In genomic region chr10:99592220-99592619, GRCm38 (mm10) we compare ENCODE assay signal across 8 mouse cellular contexts.
DNase-seq lines count a peak whose midpoint lies in the region; ATAC-seq lines count a peak whose summit lies in the region.

No protein-coding gene starts in this region.

- peak overlapping the region; percentile 19; the same call in 1 of the 2 replicates for H3K4me2 ChIP-seq in heart, embryonic 16.5 days (ENCODE audit: low read depth, low read length)
- H3K4me2 ChIP-seq in heart, embryonic 11.5 days: no peak overlapping the region
- H3K4me2 ChIP-seq in hindbrain, embryonic 14.5 days (replicated peaks): no peak overlapping the region
- H3K4me2 ChIP-seq in neural tube, embryonic 15.5 days: peak overlapping the region; percentile 13; the same call in 1 of the 2 replicates

- peak; percentile 47 for DNase-seq in 416B (ENCODE audit: low read depth)
- peak; percentile 9 for DNase-seq in c-Kit-positive CD71-negative TER-119-negative erythroid progenitor cells, embryonic 14.5 days (ENCODE audit: low read depth)
- DNase-seq in hindbrain, embryonic 14.5 days (ENCODE audit: low spot score): no peak
- no peak for DNase-seq in lung, postnatal 25 days (ENCODE audit: low spot score)
- DNase-seq in heart, postnatal 25 days (ENCODE audit: low spot score): no peak

- peak; percentile 65 for ATAC-seq in heart, embryonic 16.5 days (replicated peaks; ENCODE audit: extremely low read depth, insufficient read depth, low FRiP score)
- ATAC-seq in heart, embryonic 11.5 days (replicated peaks; ENCODE audit: insufficient number of reproducible peaks, low FRiP score, low TSS enrichment): no peak
- ATAC-seq in hindbrain, embryonic 14.5 days (ENCODE audit: low FRiP score): peak; percentile 39; the same call in 1 of the 2 replicates
- no peak for ATAC-seq in neural tube, embryonic 15.5 days (ENCODE audit: low FRiP score)

- 22% methylated on average over 9 of the region's 9 CpGs for WGBS in heart, embryonic 16.5 days
- WGBS in heart, embryonic 11.5 days (ENCODE audit: insufficient replicate concordance): 38% methylated on average over 9 of the region's 9 CpGs
- 31% methylated on average over 9 of the region's 9 CpGs for WGBS in hindbrain, embryonic 14.5 days
- 43% methylated on average over 9 of the region's 9 CpGs for WGBS in neural tube, embryonic 15.5 days

- no peaks in the 10 kb centered on the region for H3K36me3 ChIP-seq in heart, embryonic 16.5 days (ENCODE audit: control insufficient read depth, insufficient read depth)
- H3K36me3 ChIP-seq in heart, embryonic 11.5 days (ENCODE audit: control insufficient read depth, insufficient read depth, low read length): no peaks in the 10 kb centered on the region
- H3K36me3 ChIP-seq in hindbrain, embryonic 14.5 days (replicated peaks; ENCODE audit: control insufficient read depth, insufficient read depth): no peaks in the 10 kb centered on the region
- H3K36me3 ChIP-seq in neural tube, embryonic 15.5 days: no peaks in the 10 kb centered on the region

- H3K27ac ChIP-seq in heart, embryonic 16.5 days (ENCODE audit: low read length): no peak overlapping the region
- H3K27ac ChIP-seq in heart, embryonic 11.5 days (ENCODE audit: low read depth, low read length): no peak overlapping the region
- H3K27ac ChIP-seq in hindbrain, embryonic 14.5 days: no peak overlapping the region
- no peak overlapping the region for H3K27ac ChIP-seq in neural tube, embryonic 15.5 days (replicated peaks)

- no peak overlapping the region for H3K9ac ChIP-seq in heart, embryonic 16.5 days (ENCODE audit: low read length)
- H3K9ac ChIP-seq in heart, embryonic 11.5 days (ENCODE audit: low read depth, low read length): no peak overlapping the region
- no peak overlapping the region for H3K9ac ChIP-seq in hindbrain, embryonic 14.5 days
- H3K9ac ChIP-seq in neural tube, embryonic 15.5 days (replicated peaks): no peak overlapping the region

- H3K27me3 ChIP-seq in heart, embryonic 16.5 days (ENCODE audit: control insufficient read depth, insufficient read depth, low read length): no peaks in the 10 kb centered on the region
- no peaks in the 10 kb centered on the region for H3K27me3 ChIP-seq in heart, embryonic 11.5 days (ENCODE audit: control insufficient read depth, insufficient read depth, low read length)
- H3K27me3 ChIP-seq in hindbrain, embryonic 14.5 days (ENCODE audit: control insufficient read depth, insufficient read depth, low read length): no peaks in the 10 kb centered on the region
- H3K27me3 ChIP-seq in neural tube, embryonic 15.5 days (replicated peaks): no peaks in the 10 kb centered on the region

- no peaks in the 10 kb centered on the region for H3K9me3 ChIP-seq in heart, embryonic 16.5 days (replicated peaks; ENCODE audit: control insufficient read depth, low read length)
- no peaks in the 10 kb centered on the region for H3K9me3 ChIP-seq in heart, embryonic 11.5 days (replicated peaks; ENCODE audit: control insufficient read depth, low read length)
- H3K9me3 ChIP-seq in hindbrain, embryonic 14.5 days (ENCODE audit: control insufficient read depth, low read length): no peaks in the 10 kb centered on the region
- no peaks in the 10 kb centered on the region for H3K9me3 ChIP-seq in neural tube, embryonic 15.5 days (replicated peaks)

- peaks cover 6% of the 10 kb centered on the region; the same call in 1 of the 2 replicates for H3K4me1 ChIP-seq in heart, embryonic 16.5 days (ENCODE audit: control insufficient read depth, insufficient read depth, low read length)
- no peaks in the 10 kb centered on the region for H3K4me1 ChIP-seq in heart, embryonic 11.5 days (ENCODE audit: control insufficient read depth, insufficient read depth, low read length)
- H3K4me1 ChIP-seq in hindbrain, embryonic 14.5 days (replicated peaks; ENCODE audit: control insufficient read depth, insufficient read depth, low read length): no peaks in the 10 kb centered on the region; the same call in 1 of the 2 replicates
- 0 out of 2 replicates have a peak, but pooled peaks cover 4% of the 10 kb centered on the region for H3K4me1 ChIP-seq in neural tube, embryonic 15.5 days

- H3K4me3 ChIP-seq in heart, embryonic 16.5 days (ENCODE audit: low read length): 0 out of 2 replicates have a peak overlapping the region, but pooled peaks have one; percentile 16
- no peak overlapping the region for H3K4me3 ChIP-seq in heart, embryonic 11.5 days (ENCODE audit: low read depth, low read length)
- no peak overlapping the region for H3K4me3 ChIP-seq in hindbrain, embryonic 14.5 days (replicated peaks; ENCODE audit: low read length)
- no peak overlapping the region for H3K4me3 ChIP-seq in neural tube, embryonic 15.5 days (replicated peaks)

- intact Hi-C loops in heart, postnatal 25 days (cut with DNase I): no loop called here

Comparison
In these comparisons a context has a peak if more than half of its experiments do, and no peak if none do; other contexts are left out.
1. ATAC-seq: peak in heart, embryonic 16.5 days (single experiment) and hindbrain, embryonic 14.5 days (single experiment); none in heart, embryonic 11.5 days (single experiment) and neural tube, embryonic 15.5 days (single experiment).
2. H3K4me2 ChIP-seq: peak in heart, embryonic 16.5 days (single experiment) and neural tube, embryonic 15.5 days (single experiment); none in heart, embryonic 11.5 days (single experiment) and hindbrain, embryonic 14.5 days (single experiment).
3. DNase-seq: peak in 416B (single experiment) and c-Kit-positive CD71-negative TER-119-negative erythroid progenitor cells, embryonic 14.5 days (single experiment); none in hindbrain, embryonic 14.5 days (single experiment), lung, postnatal 25 days (single experiment) and heart, postnatal 25 days (single experiment).